Mouse (Mus musculus) lung, embryonic 14.5 days (tissue): ENCODE measurements at regions not wholly inside any gene's neighbourhood (a gene's known extent, or its start where the extent isn't known, plus 50 kb on each side); places are given as distances from the start of the nearest gene placed in this dataset.

Experiments
- ATAC-seq: fragments of 200-750 bp; cut with Nextera tagmentation; 2 replicates; pipeline ENCODE4 v1.8.0; 2017; ENCODE audit warnings: mild to moderate bottlenecking, moderate TSS enrichment, moderate library complexity; ENCODE audit not compliant: insufficient read depth
- DNase-seq: peaks from one replicate; pipeline ENCODE4 v3.0.0-alpha.2; 2015
- H3K27ac ChIP-seq: fragments of 300-500 bp; sonication (generic); 2 replicates; pipeline ENCODE4 v1.5.1; 2014; ENCODE audit warnings: low read depth, mild to moderate bottlenecking, moderate library complexity
- H3K27me3 ChIP-seq: fragments of 300-500 bp; sonication (generic); 2 replicates; pipeline ENCODE4 v1.6.1; 2014; ENCODE audit warnings: low read length, control low read depth; ENCODE audit not compliant: insufficient read depth
- H3K36me3 ChIP-seq: fragments of 300-500 bp; sonication (generic); 2 replicates; pipeline ENCODE4 v1.6.1; 2014; ENCODE audit warnings: control low read depth; ENCODE audit not compliant: insufficient read depth
- H3K4me1 ChIP-seq: fragments of 300-500 bp; sonication (generic); 2 replicates; pipeline ENCODE4 v1.6.1; 2014; ENCODE audit warnings: antibody characterized with exemption, control low read depth; ENCODE audit not compliant: insufficient read depth
- H3K4me2 ChIP-seq: fragments of 300-500 bp; sonication (generic); 2 replicates; pipeline ENCODE4 v1.6.1; 2014; ENCODE audit warnings: mild to moderate bottlenecking
- H3K4me3 ChIP-seq: fragments of 300-500 bp; sonication (generic); 2 replicates; pipeline ENCODE4 v1.5.1; 2014; ENCODE audit warnings: low read depth, low read length
- H3K9ac ChIP-seq: fragments of 300-500 bp; sonication (generic); 2 replicates; pipeline ENCODE4 v1.6.1; 2014
- H3K9me3 ChIP-seq: fragments of 300-500 bp; sonication (generic); 2 replicates; pipeline ENCODE4 v1.6.1; 2016; ENCODE audit warnings: low read depth, low read length, control low read depth
- CTCF ChIP-seq: IDR thresholded peaks from 2 replicates; pipeline ENCODE4 v1.5.1; 2016; ENCODE audit warnings: antibody characterized with exemption, low read depth
- WGBS: fragments of 180-500 bp; shearing (Covaris S2); extraction: QIAGEN DNeasy Blood & Tissue Kit; methylation state at CpG from one replicate; pipeline ENCODE4 v1.1.7; 2014; 5-methylcytosine and 5-hydroxymethylcytosine counted together

DNA sequence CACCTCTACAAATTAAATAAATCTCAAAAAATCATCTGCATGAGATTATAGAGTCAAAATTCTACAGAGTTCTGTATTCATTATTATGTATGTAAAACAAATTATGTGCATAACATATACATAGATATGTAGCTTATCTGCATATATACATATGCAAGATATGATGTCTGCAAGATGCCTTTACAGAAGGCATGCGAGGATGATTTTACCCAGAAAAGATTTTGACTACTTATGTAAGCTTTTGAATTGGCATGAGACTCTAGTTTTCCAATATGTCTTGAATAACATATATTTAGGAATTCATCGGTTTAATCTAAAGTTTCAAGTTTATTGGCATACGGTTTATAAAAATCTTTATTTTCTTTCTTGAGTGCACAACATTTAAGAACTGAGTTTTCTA is 939.2 kb downstream of the Efnb2 start:
- DNase-seq (no peak), ATAC-seq (no peak)
- Histone ChIP-seq H3K4me2 (no peak overlapping the region), H3K4me1 (no peaks in the 10 kb centered on the region), H3K27me3 (no peaks in the 10 kb centered on the region), H3K9ac (no peak overlapping the region), H3K9me3 (no peaks in the 10 kb centered on the region), H3K4me3 (no peak overlapping the region), H3K27ac (no peak overlapping the region), H3K36me3 (no peaks in the 10 kb centered on the region)
- no peak for TF ChIP-seq CTCF
- WGBS, result 86% methylated on average over 3 of the region's 3 CpGs

DNA sequence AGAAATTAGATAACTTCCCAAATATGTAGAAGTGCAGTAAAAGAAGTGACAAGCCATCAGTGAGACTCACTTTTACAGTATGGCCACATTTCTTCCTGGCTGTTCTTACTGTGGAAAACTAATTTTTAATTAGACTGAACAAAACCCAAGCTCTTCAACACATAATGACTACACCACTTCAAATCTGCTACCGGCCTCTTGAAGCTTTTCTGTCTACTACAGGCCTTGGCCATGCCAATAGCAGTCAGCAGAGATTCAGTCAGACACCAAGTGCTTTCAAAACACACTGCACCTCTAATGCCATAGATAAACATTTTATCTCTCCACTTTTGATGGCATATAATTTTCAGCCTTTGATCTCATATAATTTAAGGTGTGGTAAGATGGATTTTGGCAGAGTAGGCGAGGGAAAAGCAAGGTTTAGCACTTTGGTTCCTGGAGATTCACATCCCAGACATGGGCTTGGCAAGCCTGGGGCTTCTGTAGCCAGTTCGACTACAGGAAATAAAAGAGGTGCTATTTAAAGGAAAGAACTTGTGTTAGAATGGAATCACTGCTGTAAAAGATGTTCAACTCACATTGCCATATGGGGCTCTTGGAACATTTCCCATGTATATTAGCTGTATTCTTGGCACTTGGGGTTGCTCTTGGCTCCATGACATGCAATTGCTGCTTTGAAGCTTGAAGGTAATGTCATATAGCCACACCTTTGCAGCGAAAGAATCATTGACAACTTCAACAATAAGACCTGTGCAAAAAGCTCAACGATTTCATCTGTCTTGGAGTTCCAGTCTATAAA is 941.9 kb downstream of the Efnb2 start:
- H3K9ac ChIP-seq, result no peak overlapping the region
- H3K4me3 ChIP-seq, result no peak overlapping the region
- WGBS, result 54% methylated on average over 5 of the region's 5 CpGs
- DNase-seq (peak; percentile 64), ATAC-seq (no peak)
- no peaks in the 10 kb centered on the region for H3K9me3 ChIP-seq
- no peaks in the 10 kb centered on the region for H3K27me3 ChIP-seq
- H3K4me1 ChIP-seq, result no peaks in the 10 kb centered on the region
- no peak overlapping the region for H3K27ac ChIP-seq
- H3K4me2 ChIP-seq, result no peak overlapping the region
- H3K36me3 ChIP-seq, result no peaks in the 10 kb centered on the region
- TF ChIP-seq CTCF, result no peak

DNA sequence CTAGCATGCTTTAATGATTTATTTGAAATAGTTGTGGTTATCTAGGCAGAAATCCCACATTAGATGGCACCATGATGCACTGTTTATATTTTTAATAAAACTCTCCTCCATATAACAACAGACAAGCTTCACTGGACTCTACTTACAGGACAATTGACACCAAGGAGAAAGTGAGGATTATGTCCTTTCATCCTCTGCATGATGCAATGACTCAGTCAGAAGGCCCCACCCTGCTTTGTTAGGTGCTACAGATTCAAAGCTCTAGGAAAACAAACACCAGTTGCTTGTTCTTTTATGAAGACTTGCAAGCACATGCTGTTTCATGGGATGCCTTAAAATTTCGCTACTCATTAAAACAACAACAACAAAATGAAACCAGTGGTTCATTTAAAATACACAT is 950.3 kb downstream of the Efnb2 start:
- 52% methylated on average over 1 of the region's 1 CpGs for WGBS
- Histone ChIP-seq H3K27ac (no peak overlapping the region), H3K27me3 (no peaks in the 10 kb centered on the region), H3K4me3 (no peak overlapping the region), H3K9me3 (no peaks in the 10 kb centered on the region), H3K4me1 (no peaks in the 10 kb centered on the region), H3K36me3 (no peaks in the 10 kb centered on the region), H3K9ac (no peak overlapping the region), H3K4me2 (no peak overlapping the region)
- DNase-seq (no peak), ATAC-seq (no peak)
- TF ChIP-seq CTCF, result no peak

DNA sequence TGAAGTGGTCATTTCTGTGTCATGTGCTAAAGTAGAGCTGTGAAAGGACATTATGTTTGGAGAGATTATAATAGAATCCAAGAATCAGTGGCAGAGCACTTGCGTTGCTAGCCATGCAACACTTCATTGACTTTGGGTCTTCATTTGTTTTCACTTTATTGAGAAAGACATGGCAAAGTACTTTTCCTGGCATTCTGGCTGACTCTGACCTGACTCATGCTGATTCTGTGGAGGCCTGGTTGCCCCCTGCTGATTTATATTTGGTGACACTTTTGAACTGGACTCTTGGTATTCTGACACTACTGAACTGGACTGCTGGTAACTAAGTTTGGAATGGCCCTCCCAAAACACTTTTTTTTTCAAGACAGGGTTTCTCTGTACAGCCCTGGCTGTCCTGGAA is 951.6 kb downstream of the Efnb2 start:
- ATAC-seq (no peak), DNase-seq (no peak)
- no peaks in the 10 kb centered on the region for H3K27me3 ChIP-seq
- H3K9me3 ChIP-seq, result no peaks in the 10 kb centered on the region
- no peak for TF ChIP-seq CTCF
- H3K4me2 ChIP-seq, result no peak overlapping the region
- no peaks in the 10 kb centered on the region for H3K36me3 ChIP-seq
- H3K4me3 ChIP-seq, result no peak overlapping the region
- H3K27ac ChIP-seq, result no peak overlapping the region
- no peaks in the 10 kb centered on the region for H3K4me1 ChIP-seq
- H3K9ac ChIP-seq, result no peak overlapping the region
- 93% methylated on average over 1 of the region's 1 CpGs for WGBS

DNA sequence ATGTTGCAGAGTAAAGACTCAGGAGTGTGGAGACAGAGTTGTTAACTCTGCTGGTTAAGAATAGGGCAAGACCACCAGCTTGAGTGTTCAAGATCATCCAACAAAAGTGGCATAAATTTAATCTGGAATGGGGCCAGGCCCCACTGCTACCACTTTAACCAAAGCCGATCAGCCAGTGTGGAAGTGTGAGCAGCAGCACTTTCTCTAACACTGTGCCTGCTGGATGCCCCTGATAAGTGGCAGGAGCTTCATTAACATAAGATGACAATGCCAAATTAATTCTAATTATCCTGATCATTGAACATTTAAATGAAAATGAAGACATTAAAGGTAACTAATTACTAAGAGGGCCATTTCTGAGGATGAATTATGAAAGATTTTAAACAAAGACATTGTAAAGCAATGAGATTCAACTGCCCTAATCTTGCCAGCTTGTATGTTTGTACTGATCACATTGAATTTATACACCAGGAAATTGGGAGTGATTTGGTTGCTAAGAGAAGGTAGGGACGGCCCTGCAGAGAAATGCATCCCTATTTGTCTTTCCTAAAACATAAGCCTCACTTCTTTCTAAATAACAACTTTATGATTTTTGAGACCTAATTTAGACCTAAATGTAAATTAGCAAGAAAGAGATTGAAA is 969.6 kb downstream of the Efnb2 start:
- 80% methylated on average over 2 of the region's 2 CpGs for WGBS

DNA sequence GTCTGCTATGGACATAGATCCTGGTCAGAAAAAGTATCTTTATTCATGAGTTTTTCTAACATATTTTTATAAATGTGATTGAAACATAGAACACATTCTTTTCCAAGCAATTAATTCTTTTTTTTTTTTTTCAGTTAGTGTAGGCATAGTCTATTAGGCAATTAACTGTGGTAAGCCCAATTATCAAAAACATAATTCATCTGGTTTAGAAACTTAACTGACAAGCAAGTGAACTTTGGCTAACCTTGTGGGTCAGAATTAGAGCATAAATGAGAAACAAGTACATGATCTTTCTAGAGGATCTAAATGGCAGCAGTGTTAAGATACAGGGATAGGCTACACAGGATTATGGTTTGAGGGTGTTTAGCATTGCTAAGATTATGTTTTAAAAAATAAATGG is 1007.2 kb downstream of the Efnb2 start:
- Histone ChIP-seq H3K27ac (no peak overlapping the region), H3K36me3 (no peaks in the 10 kb centered on the region), H3K9ac (no peak overlapping the region), H3K4me3 (no peak overlapping the region), H3K4me2 (no peak overlapping the region), H3K4me1 (no peaks in the 10 kb centered on the region), H3K27me3 (no peaks in the 10 kb centered on the region), H3K9me3 (no peaks in the 10 kb centered on the region)
- ATAC-seq (no peak), DNase-seq (no peak)
- TF ChIP-seq CTCF, result no peak

More for the DNA sequence above, 969.6 kb downstream of the Efnb2 start:
- DNase-seq (no peak), ATAC-seq (no peak)
- H3K27me3 ChIP-seq, result no peaks in the 10 kb centered on the region
- H3K36me3 ChIP-seq, result no peaks in the 10 kb centered on the region
- H3K27ac ChIP-seq, result no peak overlapping the region
- no peak overlapping the region for H3K4me2 ChIP-seq
- TF ChIP-seq CTCF, result no peak
- H3K9ac ChIP-seq, result no peak overlapping the region
- no peaks in the 10 kb centered on the region for H3K9me3 ChIP-seq
- H3K4me1 ChIP-seq, result no peaks in the 10 kb centered on the region
- no peak overlapping the region for H3K4me3 ChIP-seq
